Mouse (Mus musculus) frontal cortex, adult 2 months (tissue): ENCODE measurements around the gene Tmem158. TPM values are rescaled to one million over a fixed set of nuclear protein-coding genes. Genes with fewer than 3 reads are reported as not detected.

Experiments
- DNase-seq, 2 experiments: peaks; one replicate each; pipeline ENCODE4 v3.0.0; 2022; ENCODE audit warnings: low spot score in 1 of 2; ENCODE audit errors: extremely low spot score in 1 of 2
- polyA plus RNA-seq: library from polyadenylated mRNA; depleted of rRNA; stranded (reverse); fragments of >200 nt; gene quantifications from 2 replicates; pipeline ENCODE4 v1.2.3, GENCODE M21; 2012

Tmem158 gene
- polyA plus RNA-seq, 1 experiment: 54.8 TPM

DNA sequence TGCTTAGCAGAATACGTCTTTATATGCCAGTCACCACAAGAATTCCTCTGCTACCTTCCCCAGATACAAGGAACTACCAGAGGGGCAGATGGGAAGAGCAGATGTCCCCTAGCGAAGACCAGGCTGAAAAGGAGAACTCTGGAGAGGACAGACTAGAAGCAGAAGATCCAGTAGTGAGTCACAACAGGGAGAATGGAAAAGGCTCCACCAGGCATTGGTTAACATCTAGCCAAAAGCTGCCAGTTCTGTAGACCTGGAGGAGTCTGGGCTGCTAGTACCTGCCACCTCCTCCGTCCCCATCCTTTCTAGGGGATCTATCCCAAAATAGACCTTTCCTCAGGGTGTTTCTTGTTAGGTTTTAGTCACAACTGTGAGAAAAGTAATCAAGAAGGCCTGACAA is 4.8 kb downstream of the Tmem158 start:
- peak; percentile 24 to 41 for DNase-seq

DNA sequence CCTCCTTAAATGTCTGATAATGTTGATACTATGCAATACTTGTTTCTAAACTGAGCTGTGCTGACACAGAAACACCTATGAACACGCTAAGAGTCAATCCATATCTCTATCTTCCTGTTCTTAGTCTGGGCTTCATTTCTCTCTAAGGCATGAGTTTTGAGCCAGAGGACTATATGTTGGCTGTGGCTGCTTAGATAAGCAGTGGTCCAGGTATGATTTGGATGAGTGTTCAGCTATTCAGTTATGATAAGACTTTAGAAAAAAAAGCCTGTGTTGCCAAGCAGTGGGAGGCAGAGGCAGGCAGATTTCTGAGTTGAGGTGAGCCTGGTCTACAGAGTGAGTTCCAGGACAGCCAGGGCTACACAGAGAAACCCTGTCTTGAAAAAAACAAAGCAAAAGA is 12.6 kb downstream of the Tmem158 start:
- no peak for DNase-seq

DNA sequence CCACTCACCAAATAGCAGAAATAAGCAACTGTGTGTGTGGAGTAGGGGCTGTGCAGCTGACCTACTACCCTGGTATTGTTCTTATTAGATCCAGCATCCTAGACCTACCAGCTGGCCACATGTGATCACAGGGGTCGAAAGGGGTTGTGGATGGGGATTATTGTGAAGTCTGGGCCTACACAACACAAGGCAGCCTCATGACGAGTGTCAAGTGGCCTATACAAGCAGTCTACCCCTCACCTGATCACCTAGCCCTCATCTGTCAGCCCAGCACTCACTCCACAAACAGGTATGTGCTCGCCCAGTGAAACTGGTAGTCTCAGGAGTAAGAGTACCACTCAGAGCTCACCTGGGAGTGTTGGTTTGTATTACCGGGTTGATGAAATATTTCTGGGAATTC is 15.4 kb downstream of the Tmem158 start:
- no peak for DNase-seq

DNA sequence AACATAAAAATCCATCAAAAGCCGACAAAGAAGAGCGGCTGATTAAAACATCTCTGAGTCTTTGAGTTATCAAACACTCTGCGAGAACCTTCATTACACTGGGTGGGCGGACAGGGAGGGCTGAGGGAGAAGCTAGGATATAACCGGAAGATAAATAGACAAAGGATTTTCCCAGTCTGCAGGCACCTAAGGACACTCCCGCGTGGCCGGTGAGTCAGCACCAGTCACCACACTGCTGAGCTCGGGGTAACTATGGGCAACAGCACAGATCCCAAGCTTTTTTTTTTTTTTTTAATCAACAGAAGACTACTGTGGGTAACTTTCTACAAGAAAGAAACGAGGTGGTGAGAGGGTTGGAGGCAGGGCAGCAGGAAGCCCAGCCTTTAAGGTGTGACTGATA is 16.6 kb downstream of the Tmem158 start:
- peak; percentile 36 to 70 for DNase-seq

DNA sequence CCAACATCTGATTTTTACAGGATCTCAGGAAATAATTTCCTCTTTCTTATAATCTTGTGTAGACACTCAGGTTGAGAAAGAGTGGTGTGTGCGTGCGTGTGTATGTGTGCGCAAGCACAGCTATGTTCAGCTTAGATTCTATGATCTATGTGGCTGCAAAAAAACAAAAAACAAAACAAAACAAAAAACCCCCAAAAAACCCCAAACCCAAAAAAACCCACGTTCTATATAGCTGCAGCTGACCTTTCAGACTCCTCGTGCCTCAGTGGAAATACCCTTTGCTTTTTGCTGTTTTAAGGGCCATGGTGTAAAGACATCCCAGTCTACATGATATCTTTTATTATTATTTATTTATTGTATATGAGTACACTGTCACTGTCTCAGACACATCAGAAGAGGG is 19.4 kb downstream of the Tmem158 start:
- no peak for DNase-seq

DNA sequence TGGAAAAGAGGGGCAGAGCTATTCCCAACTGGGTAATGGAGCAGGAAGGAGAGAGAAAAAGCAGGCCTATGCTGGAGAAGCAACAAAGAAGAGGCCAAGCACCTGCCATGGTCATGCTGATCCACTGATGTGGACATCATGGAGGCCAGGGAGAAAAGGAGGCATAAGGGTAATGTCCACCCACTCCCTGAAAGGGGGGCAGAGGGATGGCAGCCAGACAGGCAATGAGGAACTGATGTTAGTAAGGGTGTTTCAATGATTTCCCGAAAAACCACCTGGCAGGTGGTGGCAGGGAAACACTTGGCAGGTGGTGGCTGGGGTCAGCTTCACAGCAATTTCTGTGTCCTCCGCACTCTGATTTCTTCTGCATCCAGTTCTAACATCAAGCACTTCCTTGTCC is 19.8 kb downstream of the Tmem158 start:
- no peak for DNase-seq

DNA sequence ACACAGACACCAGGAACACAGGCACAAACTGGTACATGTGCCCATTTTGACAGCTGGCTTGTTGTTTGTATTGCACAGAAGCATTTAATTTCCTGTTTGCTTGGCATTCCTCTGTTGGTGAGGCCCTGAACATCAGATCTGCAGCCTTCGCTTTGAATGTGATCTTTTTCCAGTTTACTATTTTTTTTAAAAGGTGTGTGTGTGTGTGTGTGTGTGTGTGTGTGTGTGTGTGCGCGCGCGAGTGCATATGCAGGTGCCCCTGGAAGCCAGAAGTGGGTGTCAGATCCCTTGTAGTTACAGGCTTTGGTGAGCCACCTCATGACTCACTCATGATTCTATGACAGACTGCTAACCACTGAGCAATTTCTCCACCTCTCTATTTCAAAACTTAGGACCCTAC is 20.3 kb downstream of the Tmem158 start:
- DNase-seq: no peak

DNA sequence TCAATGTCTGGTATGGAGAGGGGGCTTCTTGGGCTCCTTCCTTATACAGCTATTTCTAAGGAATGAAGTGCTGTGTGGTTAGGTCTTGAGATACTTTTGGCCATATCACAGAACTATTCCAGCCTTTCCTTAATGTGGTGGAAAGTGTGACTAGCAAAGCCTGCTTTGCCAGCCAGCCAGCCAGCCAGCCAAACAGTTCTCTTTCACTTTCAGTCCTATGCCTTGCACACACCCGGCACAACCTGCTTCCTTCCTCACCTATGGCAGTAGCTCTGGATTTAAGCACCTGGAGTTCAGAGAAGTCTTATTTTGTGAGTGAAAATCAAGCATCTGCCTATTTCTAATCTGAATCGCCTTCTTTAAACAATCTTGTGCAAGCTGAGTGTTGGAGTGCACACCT is 20.9 kb downstream of the Tmem158 start:
- no peak for DNase-seq

DNA sequence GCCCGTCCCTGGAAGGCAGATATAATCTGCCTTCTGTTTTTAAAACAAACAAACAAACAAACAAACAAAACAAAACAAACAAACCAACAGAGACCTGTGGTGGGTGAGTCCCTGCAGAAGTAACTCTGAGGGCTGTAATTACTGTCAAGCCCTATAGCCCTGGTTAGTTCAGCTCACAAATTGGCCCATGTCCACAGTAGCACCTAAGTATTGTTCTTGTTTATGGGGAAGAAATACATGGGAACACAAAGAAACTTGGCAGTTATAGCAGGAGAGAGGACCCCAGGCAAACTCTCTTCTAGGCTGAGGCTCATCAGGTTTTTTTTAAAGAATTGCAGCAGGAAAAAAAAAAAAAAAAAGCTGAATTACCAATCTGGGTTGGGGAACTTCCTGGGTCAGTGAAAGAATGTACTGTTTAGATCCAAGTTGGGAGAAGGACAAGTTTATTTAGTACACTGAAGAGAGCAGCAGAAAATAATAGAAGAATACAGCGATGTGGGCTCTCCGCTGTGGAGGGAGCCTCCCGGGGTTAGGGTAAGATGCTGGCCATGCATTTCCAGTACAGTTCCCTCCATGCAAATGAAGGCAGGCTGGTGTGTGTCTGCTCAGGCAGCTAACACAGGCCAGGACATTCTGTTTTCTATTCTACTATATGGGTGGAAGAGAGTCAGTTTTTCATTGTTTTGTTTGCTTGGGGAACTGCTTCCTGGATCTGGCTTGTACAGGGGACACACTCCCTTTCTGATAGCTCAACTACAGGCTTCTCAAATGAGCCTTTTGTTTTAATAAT is 22.1 kb downstream of the Tmem158 start:
- DNase-seq: no peak

DNA sequence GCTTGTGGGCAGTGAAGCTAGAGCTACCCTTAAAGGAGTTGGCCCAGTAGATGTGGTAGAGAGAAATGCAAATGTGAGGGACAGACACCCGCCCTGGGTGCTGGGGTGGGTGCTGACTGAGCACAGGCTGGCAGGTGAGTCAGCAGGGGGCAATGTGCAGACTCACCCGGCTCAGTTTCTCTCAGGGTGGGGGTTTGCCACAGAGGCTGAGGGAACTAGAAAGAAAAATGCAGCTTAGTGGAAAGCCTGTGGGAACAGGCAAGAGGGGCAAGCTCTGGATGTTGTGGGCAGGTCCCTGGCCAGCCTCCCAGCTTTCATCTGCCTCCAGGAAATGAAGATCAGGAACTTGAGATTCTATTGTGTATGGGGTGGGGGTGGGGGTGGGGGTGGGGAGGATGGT is 22.8 kb downstream of the Tmem158 start:
- DNase-seq: peak in 1 of 2 experiments; percentile 38

DNA sequence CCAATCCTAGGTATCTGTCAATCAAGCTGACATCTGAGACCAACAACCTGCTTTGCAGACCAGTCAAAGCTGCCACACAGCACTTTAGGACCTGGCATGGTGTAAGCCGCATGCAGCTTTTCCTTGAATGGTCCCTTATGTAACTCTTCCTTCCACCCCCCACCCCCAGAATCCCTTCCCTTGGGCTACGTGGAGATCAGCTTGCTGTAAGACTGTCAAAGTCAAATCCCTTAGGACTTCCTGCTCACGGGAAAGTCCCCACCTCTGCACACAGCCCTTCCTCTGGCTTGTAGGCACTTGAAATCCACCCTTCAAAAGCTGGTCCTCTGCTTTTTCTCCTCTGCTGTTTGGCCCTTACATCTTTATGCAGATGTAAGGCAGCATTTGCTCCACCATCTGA is 24.9 kb downstream of the Tmem158 start:
- DNase-seq: no peak

DNA sequence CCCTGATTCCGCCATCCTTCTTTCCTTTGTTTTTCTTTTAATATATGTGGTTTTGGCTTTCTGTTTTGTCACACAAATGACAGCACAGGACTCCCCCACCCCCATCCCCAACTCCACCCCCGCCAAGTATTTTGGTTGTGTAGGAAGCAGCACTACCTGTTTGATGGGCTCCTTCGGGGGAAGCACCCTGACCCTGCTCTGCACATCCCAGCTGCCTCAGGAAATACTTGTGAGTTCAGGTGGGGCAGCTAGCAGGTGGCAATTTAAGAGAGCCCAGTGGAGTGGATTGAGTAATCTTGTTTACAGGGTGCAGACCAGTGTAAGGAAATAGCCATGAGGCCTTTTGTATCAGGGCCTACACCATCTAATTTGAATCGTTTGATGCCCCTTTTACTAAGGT is 30.7 kb downstream of the Tmem158 start:
- DNase-seq: no peak

DNA sequence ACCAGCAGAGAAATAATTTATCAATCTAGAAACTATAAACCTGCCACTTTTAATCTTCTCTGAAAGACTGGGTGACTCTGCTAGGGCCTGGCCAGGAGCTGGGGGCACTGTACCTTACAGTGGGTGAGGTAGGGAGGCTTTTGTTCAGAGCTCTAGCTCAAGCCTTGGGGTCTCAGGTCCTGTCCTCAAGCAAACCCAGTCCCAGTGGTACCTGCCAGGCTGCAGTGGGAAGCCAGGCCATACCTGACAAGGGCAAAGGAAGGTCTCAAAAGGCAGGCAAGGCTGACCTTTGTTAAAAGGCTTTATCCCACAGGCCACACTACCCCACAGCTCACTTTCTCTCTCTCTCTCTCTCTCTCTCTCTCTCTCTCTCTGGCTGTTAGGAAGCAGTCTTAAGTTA is 31.9 kb downstream of the Tmem158 start:
- no peak for DNase-seq

DNA sequence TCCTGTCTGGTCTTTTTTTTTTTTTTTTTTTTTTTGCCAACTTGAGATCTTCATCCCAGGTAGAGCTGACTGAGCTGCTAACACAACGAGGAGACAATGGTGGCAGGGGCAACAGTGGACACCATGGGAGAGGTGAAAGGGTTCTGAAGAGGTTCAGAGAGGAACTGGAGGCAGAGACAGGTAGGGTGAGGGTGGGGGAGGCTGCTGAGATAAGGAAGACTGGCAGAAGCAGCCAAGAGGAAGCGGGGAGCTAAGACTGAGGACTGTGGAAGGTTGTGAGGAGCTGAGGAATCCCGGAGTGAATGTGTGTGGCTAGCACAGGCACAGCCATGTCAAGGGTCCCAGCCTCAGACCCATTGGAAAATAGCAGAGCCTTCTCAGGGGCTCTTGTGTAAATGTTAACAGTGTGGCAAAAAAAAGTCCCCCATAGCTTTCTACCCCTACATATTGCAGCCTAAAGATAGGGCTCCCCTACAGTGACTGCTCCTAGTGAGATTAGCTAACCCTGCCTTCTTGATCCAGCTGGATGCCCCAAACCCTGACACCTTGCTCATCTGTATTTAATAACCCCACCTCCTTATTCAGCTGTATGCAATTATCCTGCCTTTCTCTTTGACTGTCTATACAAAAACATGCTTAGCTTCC is 33.3 kb downstream of the Tmem158 start:
- no peak for DNase-seq

DNA sequence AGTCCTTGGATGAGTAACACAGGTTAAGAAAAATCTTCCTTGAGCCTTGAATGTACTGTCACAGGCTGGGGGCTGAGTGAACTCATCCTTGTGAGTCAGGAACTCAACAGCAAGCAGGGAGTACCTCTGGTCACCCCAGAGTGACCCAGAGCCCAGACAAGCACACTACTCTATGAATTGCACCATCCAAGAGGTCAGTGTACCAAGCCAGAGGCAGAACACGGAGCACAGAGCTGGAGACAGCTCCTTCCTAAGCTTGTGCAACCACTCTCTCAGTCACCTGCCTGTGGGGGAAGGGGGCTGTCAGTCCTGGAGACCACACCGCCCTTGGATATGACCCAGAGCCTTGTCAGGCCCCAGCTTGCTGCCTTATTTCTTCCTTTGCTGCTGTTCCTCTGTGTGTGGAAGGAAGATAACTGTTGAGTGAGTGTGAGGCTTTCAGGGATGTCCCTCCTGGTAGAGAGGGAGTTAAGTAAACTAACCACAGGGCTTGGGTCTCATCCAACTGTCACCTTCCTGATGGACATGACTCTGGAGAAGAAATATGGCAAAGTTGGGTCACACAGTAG is 35.6 kb downstream of the Tmem158 start:
- DNase-seq: no peak

DNA sequence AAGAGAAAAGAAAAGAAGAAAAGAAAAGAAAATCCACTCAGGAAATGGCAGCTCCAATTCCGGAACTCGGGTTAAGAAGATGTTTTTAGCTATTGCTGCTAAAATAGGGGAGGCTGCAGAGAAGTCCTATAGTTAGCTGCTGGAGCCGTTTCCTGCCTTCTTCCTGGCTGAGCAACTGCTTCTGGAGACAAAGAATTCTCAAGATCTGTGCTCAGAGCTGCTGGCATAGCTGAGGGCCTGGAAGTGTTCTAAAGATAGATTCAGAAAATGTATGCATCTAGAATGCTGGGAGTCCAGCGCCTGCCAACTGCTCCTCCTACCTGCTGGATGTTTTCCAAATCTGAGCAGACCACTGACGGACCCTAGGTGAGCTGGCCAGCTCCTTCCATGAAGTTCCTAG is 40.7 kb downstream of the Tmem158 start:
- peak; percentile 53 to 68 for DNase-seq

DNA sequence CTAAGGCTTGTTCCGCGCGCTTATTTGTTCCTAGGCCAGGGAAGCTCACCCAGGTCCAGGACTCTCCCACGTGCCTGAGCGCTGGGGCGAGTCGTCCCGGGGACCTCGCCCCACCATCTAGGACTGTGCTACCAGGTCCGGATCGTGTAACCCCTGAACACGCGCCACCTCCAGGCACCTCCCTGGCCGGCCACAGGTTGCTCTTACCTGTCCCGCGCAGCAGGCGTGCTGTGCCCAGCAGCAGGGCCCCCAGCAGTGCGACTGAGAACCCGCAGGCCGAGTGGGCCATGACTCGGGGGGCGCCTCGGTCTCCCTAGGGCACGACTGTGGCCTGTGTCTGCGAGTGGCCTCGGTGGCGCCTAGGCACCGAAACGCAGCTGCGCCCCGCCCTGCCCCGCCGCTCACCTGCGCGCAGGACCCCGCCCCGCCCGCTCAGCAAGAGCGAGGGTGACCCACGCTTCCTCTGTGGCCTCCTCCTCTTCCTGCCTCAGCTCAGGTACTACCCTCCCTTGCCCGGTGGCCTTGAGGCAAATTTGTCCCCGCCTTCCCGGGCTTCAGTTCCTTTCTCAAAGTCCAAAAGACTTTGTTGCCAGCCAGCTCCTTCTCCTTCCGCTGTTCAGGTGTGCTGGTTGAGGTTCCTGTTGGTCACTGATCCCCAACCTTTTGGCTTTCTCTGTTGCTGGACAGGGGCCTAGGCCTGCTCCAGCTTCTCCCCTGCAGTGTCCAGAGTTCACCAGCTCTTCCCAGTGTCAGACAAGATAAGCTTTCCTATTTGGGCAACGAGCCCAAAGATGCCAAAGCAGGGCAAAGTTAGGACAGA is 44.7 kb downstream of the Tmem158 start, which contains the start of gene Cdcp1:
Gene Cdcp1, minus strand, starts transcription at position 418 of the 820 bp plus-strand sequence.
- DNase-seq: no peak

DNA sequence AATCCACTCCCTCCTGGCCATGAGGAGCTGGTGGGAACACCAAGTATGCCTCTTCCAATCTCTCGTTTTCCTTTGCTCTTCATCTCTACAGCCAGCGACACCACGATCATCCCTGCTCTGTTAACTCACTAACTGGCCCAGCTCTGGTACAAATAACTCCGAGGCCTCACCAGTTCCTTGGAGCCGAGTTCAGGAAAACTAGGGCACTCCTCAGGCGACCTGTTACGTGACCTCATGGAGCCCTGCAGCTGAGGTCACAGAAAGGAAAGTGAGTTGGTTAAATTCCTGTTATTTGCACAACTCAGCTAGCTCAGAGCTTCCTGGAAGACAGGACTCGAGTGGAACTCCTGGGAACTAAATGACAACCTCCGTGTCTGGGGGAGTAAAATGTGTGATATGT is 47.2 kb downstream of the Tmem158 start:
- no peak for DNase-seq
